Mouse (Mus musculus) bone marrow, adult 2 months (tissue): ENCODE data around the gene P4hb.

Source experiments
- CTCF ChIP-seq: fragments of 200-500 bp; IDR thresholded peaks from 2 replicates; pipeline ENCODE4 v1.5.1; 2011; ENCODE audit warnings: low read length, control low read depth; ENCODE audit not compliant: control insufficient read depth, insufficient read depth
- POLR2A ChIP-seq: fragments of 200-500 bp; IDR thresholded peaks from 2 replicates; pipeline ENCODE4 v1.6.1; 2011; ENCODE audit warnings: low read depth, mild to moderate bottlenecking, control low read depth, low read length, borderline replicate concordance; ENCODE audit not compliant: control insufficient read depth

GRCm38 (mm10) chr11:120616617-120617294 is 43.7 kb upstream of the P4hb start:
- no peak for TF ChIP-seq POLR2A
- TF ChIP-seq CTCF, result no peak
